Mouse (Mus musculus) limb, embryonic 14.5 days (tissue): ENCODE measurements at regions not wholly inside any gene's neighbourhood (a gene's known extent, or its start where the extent isn't known, plus 50 kb on each side); places are given as distances from the start of the nearest gene placed in this dataset.

ENCODE experiments used
- ATAC-seq: fragments of 200-750 bp; cut with Nextera tagmentation; 2 replicates; pipeline ENCODE4 v1.8.0; 2017; ENCODE audit warnings: low read depth, moderate number of reproducible peaks, moderate TSS enrichment; ENCODE audit not compliant: low FRiP score
- DNase-seq: peaks from one replicate; pipeline ENCODE4 v3.0.0-alpha.2; 2015; ENCODE audit warnings: low spot score
- H3K27ac ChIP-seq: fragments of 300-500 bp; sonication (generic); replicated peaks from 2 replicates; pipeline ENCODE4 v1.5.1; 2014; ENCODE audit warnings: low read depth, mild to moderate bottlenecking, low read length, moderate library complexity, mixed read lengths
- H3K27me3 ChIP-seq: fragments of 300-500 bp; sonication (generic); 2 replicates; pipeline ENCODE4 v1.6.1; 2014; ENCODE audit warnings: low read length, mixed read lengths; ENCODE audit not compliant: control insufficient read depth, insufficient read depth
- H3K36me3 ChIP-seq: fragments of 300-500 bp; sonication (generic); 2 replicates; pipeline ENCODE4 v1.6.1; 2014; ENCODE audit warnings: mild to moderate bottlenecking, low read length, moderate library complexity, mixed read lengths; ENCODE audit not compliant: control insufficient read depth, insufficient read depth
- H3K4me1 ChIP-seq: fragments of 300-500 bp; sonication (generic); 2 replicates; pipeline ENCODE4 v1.6.1; 2014; ENCODE audit warnings: antibody characterized with exemption, low read length, mixed read lengths; ENCODE audit not compliant: control insufficient read depth, insufficient read depth
- H3K4me2 ChIP-seq: fragments of 300-500 bp; sonication (generic); replicated peaks from 2 replicates; pipeline ENCODE4 v1.6.1; 2014; ENCODE audit warnings: low read depth, mild to moderate bottlenecking, low read length, moderate library complexity; ENCODE audit not compliant: severe bottlenecking
- H3K4me3 ChIP-seq: fragments of 300-500 bp; sonication (generic); replicated peaks from 2 replicates; pipeline ENCODE4 v1.5.1; 2014; ENCODE audit warnings: low read length
- H3K9ac ChIP-seq: fragments of 300-500 bp; sonication (generic); 2 replicates; pipeline ENCODE4 v1.6.1; 2014; ENCODE audit warnings: mild to moderate bottlenecking, low read depth, low read length, moderate library complexity; ENCODE audit not compliant: severe bottlenecking
- H3K9me3 ChIP-seq: fragments of 300-500 bp; sonication (generic); 2 replicates; pipeline ENCODE4 v1.6.1; 2016; ENCODE audit warnings: low read length; ENCODE audit not compliant: control insufficient read depth
- POLR2A ChIP-seq: fragments of 200-500 bp; IDR thresholded peaks from 2 replicates; pipeline ENCODE4 v1.8.0; 2012; ENCODE audit warnings: inconsistent platforms, mild to moderate bottlenecking, moderate library complexity, borderline replicate concordance; ENCODE audit not compliant: insufficient read depth, insufficient read length; ENCODE audit errors: extremely low read depth
- WGBS: fragments of 180-500 bp; shearing (Covaris S2); extraction: QIAGEN DNeasy Blood & Tissue Kit; methylation state at CpG from one replicate; pipeline ENCODE4 v1.1.7; 2014; 5-methylcytosine and 5-hydroxymethylcytosine counted together

- no peak overlapping the region for H3K27ac ChIP-seq
- H3K9me3 ChIP-seq, result no peaks in the 10 kb centered on the region
- no peak overlapping the region for H3K9ac ChIP-seq
- no peak overlapping the region for H3K4me2 ChIP-seq
- 51% methylated on average over 10 of the region's 10 CpGs for WGBS
- no peak for TF ChIP-seq POLR2A
- no peaks in the 10 kb centered on the region for H3K36me3 ChIP-seq
- no peak for ATAC-seq
- DNase-seq, result no peak
- no peaks in the 10 kb centered on the region for H3K4me1 ChIP-seq
- no peak overlapping the region for H3K4me3 ChIP-seq
- no peaks in the 10 kb centered on the region for H3K27me3 ChIP-seq
These were observed 151.5 kb upstream of the Irx1 start for GRCm38 (mm10) chr13:72114776-72115663.

GRCm38 (mm10) chr13:72120467-72120866, 156.9 kb upstream of the Irx1 start:
- Histone ChIP-seq H3K4me2 (no peak overlapping the region), H3K9me3 (no peaks in the 10 kb centered on the region), H3K27me3 (no peaks in the 10 kb centered on the region; the same call in 1 of the 2 replicates), H3K4me1 (peaks cover 2% of the 10 kb centered on the region; the same call in 1 of the 2 replicates), H3K9ac (no peak overlapping the region), H3K4me3 (no peak overlapping the region), H3K36me3 (no peaks in the 10 kb centered on the region), H3K27ac (no peak overlapping the region)
- DNase-seq (no peak), ATAC-seq (no peak)
- WGBS, result 20% methylated on average over 7 of the region's 7 CpGs
- TF ChIP-seq POLR2A, result no peak

- Histone ChIP-seq H3K4me1 (peaks cover 2% of the 10 kb centered on the region; the same call in 1 of the 2 replicates), H3K9ac (no peak overlapping the region), H3K27ac (no peak overlapping the region), H3K9me3 (no peaks in the 10 kb centered on the region), H3K4me2 (no peak overlapping the region), H3K27me3 (no peaks in the 10 kb centered on the region; the same call in 1 of the 2 replicates), H3K4me3 (no peak overlapping the region), H3K36me3 (no peaks in the 10 kb centered on the region)
- no peak for ATAC-seq
- no peak for DNase-seq
- TF ChIP-seq POLR2A, result no peak
- 17% methylated on average over 6 of the region's 6 CpGs for WGBS
These were observed 157.5 kb upstream of the Irx1 start for GRCm38 (mm10) chr13:72120911-72121553.

GRCm38 (mm10) chr13:72121554-72122229, 158.2 kb upstream of the Irx1 start:
- ATAC-seq (no peak), DNase-seq (no peak)
- H3K9ac ChIP-seq, result no peak overlapping the region
- 49% methylated on average over 18 of the region's 18 CpGs for WGBS
- H3K4me3 ChIP-seq, result no peak overlapping the region
- H3K4me1 ChIP-seq, result peaks cover 2% of the 10 kb centered on the region; the same call in 1 of the 2 replicates
- H3K27me3 ChIP-seq, result no peaks in the 10 kb centered on the region; the same call in 1 of the 2 replicates
- no peak for TF ChIP-seq POLR2A
- no peak overlapping the region for H3K27ac ChIP-seq
- no peak overlapping the region for H3K4me2 ChIP-seq
- H3K9me3 ChIP-seq, result no peaks in the 10 kb centered on the region
- no peaks in the 10 kb centered on the region for H3K36me3 ChIP-seq

GRCm38 (mm10) chr13:72122230-72122627, 158.7 kb upstream of the Irx1 start:
- H3K4me2 ChIP-seq, result no peak overlapping the region
- no peak overlapping the region for H3K9ac ChIP-seq
- H3K27ac ChIP-seq, result no peak overlapping the region
- no peaks in the 10 kb centered on the region; the same call in 1 of the 2 replicates for H3K27me3 ChIP-seq
- H3K36me3 ChIP-seq, result no peaks in the 10 kb centered on the region
- WGBS, result 39% methylated on average over 11 of the region's 11 CpGs
- H3K9me3 ChIP-seq, result no peaks in the 10 kb centered on the region
- peaks cover 2% of the 10 kb centered on the region; the same call in 1 of the 2 replicates for H3K4me1 ChIP-seq
- no peak for ATAC-seq
- TF ChIP-seq POLR2A, result no peak
- no peak for DNase-seq
- H3K4me3 ChIP-seq, result no peak overlapping the region
